Mouse (Mus musculus) neural tube, embryonic 12.5 days (tissue): ENCODE measurements around the gene Gm597. TPM values are rescaled to one million over a fixed set of nuclear protein-coding genes. Genes with fewer than 3 reads are reported as not detected.

Source experiments
- ATAC-seq: fragments of 200-750 bp; cut with Nextera tagmentation; 2 replicates; pipeline ENCODE4 v1.8.0; 2017; ENCODE audit warnings: low read depth, mild to moderate bottlenecking, moderate TSS enrichment, moderate library complexity; ENCODE audit not compliant: low FRiP score
- H3K27ac ChIP-seq: fragments of 300-500 bp; sonication (generic); 2 replicates; pipeline ENCODE4 v1.5.1; 2016
- H3K27me3 ChIP-seq: fragments of 300-500 bp; sonication (generic); replicated peaks from 2 replicates; pipeline ENCODE4 v1.6.1; 2016; ENCODE audit warnings: mild to moderate bottlenecking
- H3K36me3 ChIP-seq: fragments of 300-500 bp; sonication (generic); 2 replicates; pipeline ENCODE4 v1.6.1; 2016; ENCODE audit warnings: mild to moderate bottlenecking
- H3K4me1 ChIP-seq: fragments of 300-500 bp; sonication (generic); 2 replicates; pipeline ENCODE4 v1.6.1; 2016
- H3K4me2 ChIP-seq: fragments of 300-500 bp; sonication (generic); replicated peaks from 2 replicates; pipeline ENCODE4 v1.6.1; 2016; ENCODE audit warnings: mild to moderate bottlenecking
- H3K4me3 ChIP-seq: fragments of 300-500 bp; sonication (generic); 2 replicates; pipeline ENCODE4 v1.5.1; 2016
- H3K9ac ChIP-seq: fragments of 300-500 bp; sonication (generic); 2 replicates; pipeline ENCODE4 v1.6.1; 2016; ENCODE audit warnings: mild to moderate bottlenecking
- H3K9me3 ChIP-seq: fragments of 300-500 bp; sonication (generic); 2 replicates; pipeline ENCODE4 v1.6.1; 2016; ENCODE audit warnings: mild to moderate bottlenecking
- WGBS: fragments of 180-500 bp; shearing (Covaris S2); methylation state at CpG from one replicate; pipeline ENCODE4 v1.1.7; 2016; 5-methylcytosine and 5-hydroxymethylcytosine counted together
- polyA plus RNA-seq: library from polyadenylated mRNA; unstranded; fragments of >200 nt; fragmentation: Nextera tagmentation; extraction: Ambion mirVana; gene quantifications from 2 replicates; pipeline ENCODE4 v1.2.1, GENCODE M21; 2016

The Gm597 gene
- not detected in 2 replicates for polyA plus RNA-seq

DNA sequence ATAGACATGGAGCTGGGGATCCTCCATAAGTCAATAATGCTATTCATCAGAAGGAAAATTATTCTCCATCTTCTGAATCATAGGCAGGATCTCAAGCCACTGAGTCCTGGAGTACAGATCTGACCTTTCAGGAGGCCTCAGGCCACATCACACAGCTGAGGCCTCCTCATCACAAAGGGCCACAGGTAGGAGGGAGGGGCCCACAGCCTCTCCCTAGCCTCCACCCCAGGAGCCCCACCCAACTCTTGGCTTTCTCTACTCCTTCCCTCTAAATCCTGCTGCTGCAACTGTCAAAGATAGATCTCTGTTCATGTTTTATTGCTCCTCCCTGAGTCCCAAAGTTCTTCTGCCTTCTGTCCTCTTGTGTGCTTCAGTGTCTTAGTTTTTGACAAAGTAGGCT is at the start of gene Gm597:
Gene Gm597 (minus strand): TSS at position 101 of the 400 bp plus-strand sequence.
- H3K4me1 ChIP-seq: no peaks in the 10 kb centered on the region
- H3K4me2 ChIP-seq: no peak within 1 kb of the TSS
- H3K9me3 ChIP-seq: no peaks in the 10 kb centered on the region
- no peak within 1 kb of the TSS for H3K4me3 ChIP-seq
- no peak within 1 kb of the TSS for H3K9ac ChIP-seq
- H3K27me3 ChIP-seq: no peaks in the 10 kb centered on the region
- ATAC-seq: no peak
- H3K36me3 ChIP-seq: no peaks in the 10 kb centered on the region
- H3K27ac ChIP-seq: no peak within 1 kb of the TSS

DNA sequence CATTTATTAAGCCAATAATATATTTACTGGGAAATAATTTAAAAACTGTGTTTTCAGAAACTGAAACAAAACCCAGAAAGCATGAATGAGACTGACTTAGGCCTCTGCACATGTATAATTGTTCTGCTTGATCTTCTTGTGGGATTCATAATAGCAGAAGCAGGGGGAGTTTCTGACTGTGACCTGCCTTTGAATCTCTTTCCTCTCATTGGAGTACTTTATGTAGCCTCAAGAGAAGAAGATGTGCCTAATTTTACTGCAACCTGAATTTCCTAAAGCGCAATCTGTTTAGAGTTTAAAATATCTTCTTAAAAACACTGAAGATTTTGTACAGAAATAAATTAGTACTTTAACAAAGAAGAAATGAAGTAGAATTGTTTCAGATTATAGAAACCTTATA is 27.6 kb upstream of the Gm597 start:
- Histone ChIP-seq H3K4me3 (no peak overlapping the region), H3K36me3 (no peaks in the 10 kb centered on the region), H3K9me3 (no peaks in the 10 kb centered on the region), H3K27ac (no peak overlapping the region), H3K9ac (no peak overlapping the region), H3K27me3 (no peaks in the 10 kb centered on the region), H3K4me1 (no peaks in the 10 kb centered on the region), H3K4me2 (no peak overlapping the region)
- 94% methylated on average over 1 of the region's 1 CpGs for WGBS
- no peak for ATAC-seq

DNA sequence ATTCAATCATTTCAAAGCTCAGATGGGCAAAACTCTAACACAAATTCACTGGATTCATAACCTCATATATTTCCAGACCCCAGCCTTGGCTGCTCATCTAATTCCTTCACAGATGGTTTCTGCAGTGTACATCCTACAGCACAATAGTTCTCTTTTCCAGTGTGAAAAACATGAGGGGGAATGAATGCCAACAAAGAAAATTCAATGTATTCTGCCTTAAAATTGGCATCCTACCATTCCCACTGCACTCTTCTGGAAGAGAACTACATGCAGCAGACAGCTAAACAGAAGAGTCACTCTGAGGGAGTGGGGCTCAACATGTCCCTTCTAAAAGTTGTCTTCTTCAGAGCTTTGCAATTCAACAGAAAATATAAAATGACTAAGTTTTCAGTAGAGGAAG is 26.6 kb upstream of the Gm597 start:
- no peaks in the 10 kb centered on the region for H3K36me3 ChIP-seq
- ATAC-seq: no peak
- H3K9me3 ChIP-seq: no peaks in the 10 kb centered on the region

DNA sequence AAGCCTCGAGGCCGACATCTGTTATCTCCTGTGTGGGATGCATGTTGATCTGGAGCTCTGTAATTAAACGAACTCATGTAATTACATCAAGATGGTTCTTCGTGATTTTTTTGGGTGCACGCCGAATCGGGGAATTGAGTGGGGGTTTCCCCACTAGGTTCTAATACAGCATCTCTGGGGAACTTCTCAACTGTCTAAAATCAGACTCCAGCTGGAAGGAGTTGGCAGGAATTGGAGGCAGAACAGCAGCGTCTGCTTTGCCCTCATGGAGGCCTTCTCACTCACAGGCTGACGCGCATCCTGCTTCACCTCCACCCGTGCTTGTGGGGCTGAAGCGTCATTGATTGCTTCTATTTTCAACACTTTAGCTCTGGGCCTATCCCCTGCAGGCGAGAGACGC is 20.8 kb upstream of the Gm597 start:
- Histone ChIP-seq H3K36me3 (no peaks in the 10 kb centered on the region), H3K27ac (no peak overlapping the region), H3K4me3 (no peak overlapping the region), H3K9me3 (no peaks in the 10 kb centered on the region), H3K4me2 (no peak overlapping the region), H3K27me3 (no peaks in the 10 kb centered on the region), H3K9ac (no peak overlapping the region), H3K4me1 (no peaks in the 10 kb centered on the region)
- 92% methylated on average over 14 of the region's 14 CpGs for WGBS
- no peak for ATAC-seq

More for the DNA sequence above, 26.6 kb upstream of the Gm597 start:
- Histone ChIP-seq H3K4me2 (no peak overlapping the region), H3K4me3 (no peak overlapping the region), H3K4me1 (no peaks in the 10 kb centered on the region), H3K27me3 (no peaks in the 10 kb centered on the region), H3K27ac (no peak overlapping the region), H3K9ac (no peak overlapping the region)
